Mouse (Mus musculus) embryonic facial prominence, embryonic 11.5 days (tissue): ENCODE results near the gene Gpr75. TPM values are rescaled to one million over a fixed set of nuclear protein-coding genes. Genes with fewer than 3 reads are reported as not detected.

ENCODE experiments used
- ATAC-seq: fragments of 200-750 bp; cut with Nextera tagmentation; replicated peaks from 2 replicates; pipeline ENCODE4 v1.8.0; 2017; ENCODE audit warnings: low read depth; ENCODE audit not compliant: insufficient number of reproducible peaks, low FRiP score, low TSS enrichment
- DNase-seq: peaks from one replicate; pipeline ENCODE4 v3.0.0-alpha.2; 2015; ENCODE audit warnings: low spot score
- H3K27ac ChIP-seq: fragments of 300-500 bp; sonication (generic); replicated peaks from 2 replicates; pipeline ENCODE4 v1.5.1; 2014; ENCODE audit warnings: mild to moderate bottlenecking, low read depth, low read length, control low read depth
- H3K27me3 ChIP-seq: fragments of 300-500 bp; sonication (generic); 2 replicates; pipeline ENCODE4 v1.6.1; 2014; ENCODE audit warnings: mild to moderate bottlenecking, low read length, moderate library complexity, mixed read lengths; ENCODE audit not compliant: control insufficient read depth, insufficient read depth
- H3K36me3 ChIP-seq: fragments of 300-500 bp; sonication (generic); replicated peaks from 2 replicates; pipeline ENCODE4 v1.6.1; 2014; ENCODE audit warnings: low read depth, mild to moderate bottlenecking, low read length, moderate library complexity, mixed read lengths; ENCODE audit not compliant: control insufficient read depth, insufficient read depth
- H3K4me1 ChIP-seq: fragments of 300-500 bp; sonication (generic); 2 replicates; pipeline ENCODE4 v1.6.1; 2014; ENCODE audit warnings: low read length, mixed read lengths; ENCODE audit not compliant: control insufficient read depth, insufficient read depth
- H3K4me2 ChIP-seq: fragments of 300-500 bp; sonication (generic); 2 replicates; pipeline ENCODE4 v1.6.1; 2014; ENCODE audit warnings: low read depth, mild to moderate bottlenecking, control low read depth, low read length, moderate library complexity
- H3K4me3 ChIP-seq: fragments of 300-500 bp; sonication (generic); 2 replicates; pipeline ENCODE4 v1.5.1; 2014; ENCODE audit warnings: low read depth, low read length, control low read depth
- H3K9ac ChIP-seq: fragments of 300-500 bp; sonication (generic); replicated peaks from 2 replicates; pipeline ENCODE4 v1.6.1; 2014; ENCODE audit warnings: mild to moderate bottlenecking, control low read depth, low read length
- H3K9me3 ChIP-seq: fragments of 300-500 bp; sonication (generic); replicated peaks from 2 replicates; pipeline ENCODE4 v1.6.1; 2016; ENCODE audit warnings: mild to moderate bottlenecking, low read length, inconsistent platforms, mixed read lengths; ENCODE audit not compliant: control insufficient read depth
- WGBS: fragments of 180-500 bp; shearing (Covaris S2); extraction: QIAGEN DNeasy Blood & Tissue Kit; methylation state at CpG from one replicate; pipeline ENCODE4 v1.1.7; 2014; 5-methylcytosine and 5-hydroxymethylcytosine counted together
- polyA plus RNA-seq: library from polyadenylated mRNA; unstranded; fragments of >200 nt; fragmentation: Nextera tagmentation; extraction: Ambion mirVana; gene quantifications from 2 replicates; pipeline ENCODE4 v1.2.1, GENCODE M21; 2014

Gpr75 gene
- polyA plus RNA-seq: 0.40 and 0.93 TPM in 2 replicates

DNA sequence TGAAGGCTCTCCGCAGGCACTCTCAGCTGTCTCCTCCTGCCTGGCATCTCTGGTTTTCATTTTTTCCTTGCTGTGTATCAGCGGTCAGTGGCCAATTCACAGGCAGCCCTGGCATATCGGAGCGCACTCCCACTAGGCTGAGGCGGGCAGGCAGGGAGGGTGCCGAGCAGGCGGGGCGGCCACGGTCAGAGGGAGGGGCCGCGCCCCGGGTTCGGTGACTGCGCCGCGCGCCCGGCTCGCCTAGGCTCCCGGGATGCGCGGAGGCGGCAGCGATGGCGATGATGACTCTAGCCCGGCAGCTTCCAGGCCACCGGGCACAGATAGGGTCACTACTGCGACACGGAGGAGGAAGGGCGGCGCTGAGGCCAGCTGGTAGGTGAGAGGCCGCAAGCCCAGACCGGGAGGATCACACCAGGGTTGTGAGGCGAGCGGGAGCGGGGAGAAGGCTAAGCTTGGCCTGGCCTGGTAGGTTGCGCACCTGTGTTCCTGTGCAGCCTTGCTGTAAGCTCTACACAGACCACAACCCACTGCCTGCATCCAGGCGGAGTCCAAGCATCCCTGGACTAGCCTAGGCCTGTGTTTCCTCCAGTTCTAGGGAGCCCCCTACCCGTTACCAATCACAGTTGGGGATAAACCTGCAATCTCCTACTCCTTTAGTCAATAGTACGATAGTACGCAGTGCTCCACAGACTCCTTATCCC, at the start of gene Gpr75, which contains the start of gene Asb3:
Gene Gpr75, plus strand, starts transcription at position 188 of the 701 bp plus-strand sequence.
Gene Asb3, plus strand, starts transcription at position 246 of the 701 bp plus-strand sequence.
- ATAC-seq (peak; percentile 97), DNase-seq (peak; percentile 61)
- H3K27me3 ChIP-seq: no peaks in the 10 kb centered on the region
- H3K4me1 ChIP-seq: no peaks in the 10 kb centered on the region
- peak within 1 kb of the TSS; percentile 68 for H3K9ac ChIP-seq
- 4% methylated on average over 41 of the region's 41 CpGs for WGBS
- no peaks in the 10 kb centered on the region for H3K36me3 ChIP-seq
- peak within 1 kb of the TSS; percentile 91 for H3K4me2 ChIP-seq
- peak within 1 kb of the TSS; percentile 37 for H3K4me3 ChIP-seq
- no peak within 1 kb of the TSS for H3K27ac ChIP-seq
- no peaks in the 10 kb centered on the region for H3K9me3 ChIP-seq

DNA sequence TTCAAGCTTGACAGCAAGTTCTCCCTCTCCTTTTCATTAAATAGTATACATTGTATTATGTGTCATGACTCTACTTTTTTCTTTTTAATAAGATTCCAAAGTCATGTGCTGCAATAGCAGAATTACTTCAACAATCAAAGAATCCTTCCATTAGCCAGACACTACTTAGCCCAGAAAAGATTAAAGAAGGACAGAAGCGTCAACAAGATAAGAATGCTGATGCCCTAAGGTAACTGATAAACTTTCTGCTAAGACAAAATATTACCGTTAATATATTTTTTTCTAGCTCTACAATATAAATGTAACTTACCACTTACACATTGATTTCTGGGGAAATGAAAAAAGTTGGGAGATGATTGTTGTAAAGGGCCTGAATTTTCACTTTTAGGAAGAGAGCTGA, 46.4 kb upstream of the Gpr75 start:
- Histone ChIP-seq H3K4me1 (no peaks in the 10 kb centered on the region), H3K9me3 (no peaks in the 10 kb centered on the region), H3K4me2 (no peak overlapping the region), H3K36me3 (peaks cover 2% of the 10 kb centered on the region), H3K4me3 (no peak overlapping the region), H3K9ac (no peak overlapping the region), H3K27me3 (no peaks in the 10 kb centered on the region), H3K27ac (no peak overlapping the region)
- WGBS: 94% methylated on average over 2 of the region's 2 CpGs
- no peak for DNase-seq
- no peak for ATAC-seq

DNA sequence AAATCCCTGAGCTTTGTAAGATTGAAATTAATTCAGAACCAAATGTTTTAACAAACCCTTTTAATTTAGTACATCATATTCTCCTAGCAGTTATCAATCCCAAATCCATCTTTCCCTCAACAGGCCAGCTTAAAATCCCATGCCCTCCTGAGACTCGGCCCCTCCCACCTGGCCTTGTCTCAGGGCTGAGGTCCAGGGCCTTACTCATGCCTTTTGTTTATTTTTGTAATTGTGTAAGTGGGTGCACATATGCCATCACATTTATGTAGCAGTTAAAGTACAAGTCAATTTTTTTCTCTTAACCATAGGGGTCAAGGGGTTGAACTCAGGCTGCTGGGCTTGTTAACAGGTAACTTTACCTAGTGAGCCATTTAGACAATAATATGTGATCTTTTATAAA, 40.8 kb upstream of the Gpr75 start:
- no peak overlapping the region for H3K4me3 ChIP-seq
- no peaks in the 10 kb centered on the region for H3K4me1 ChIP-seq
- DNase-seq (no peak), ATAC-seq (no peak)
- no peak overlapping the region for H3K27ac ChIP-seq
- WGBS: 90% methylated on average over 1 of the region's 1 CpGs
- H3K9me3 ChIP-seq: no peaks in the 10 kb centered on the region
- no peak overlapping the region for H3K9ac ChIP-seq
- H3K4me2 ChIP-seq: no peak overlapping the region
- H3K36me3 ChIP-seq: no peaks in the 10 kb centered on the region; the same call in 1 of the 2 replicates
- no peaks in the 10 kb centered on the region for H3K27me3 ChIP-seq

DNA sequence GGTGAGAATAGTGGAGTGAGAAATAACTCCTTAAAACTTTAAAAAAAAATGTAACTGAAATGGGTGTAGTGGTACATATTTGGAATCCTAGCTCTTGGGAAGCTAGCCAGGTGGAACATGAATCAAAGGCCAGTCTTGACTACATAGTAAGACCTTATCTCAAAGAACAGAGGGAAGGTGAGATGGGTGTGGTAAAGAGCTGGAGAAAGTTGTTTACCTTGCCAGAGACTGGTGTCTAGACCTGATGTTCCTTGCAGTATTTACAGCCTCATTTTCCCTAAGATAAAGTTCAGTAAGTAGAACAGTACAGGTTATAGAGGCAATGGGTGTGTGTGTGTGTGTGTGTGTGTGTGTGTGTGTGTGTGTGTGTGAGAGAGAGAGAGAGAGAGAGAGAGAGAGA, 12.7 kb upstream of the Gpr75 start:
- no peak for DNase-seq
- H3K9ac ChIP-seq: no peak overlapping the region
- no peak overlapping the region for H3K27ac ChIP-seq
- H3K4me2 ChIP-seq: no peak overlapping the region
- no peak overlapping the region for H3K4me3 ChIP-seq
- no peaks in the 10 kb centered on the region for H3K27me3 ChIP-seq
- no peaks in the 10 kb centered on the region for H3K9me3 ChIP-seq
- no peak for ATAC-seq
- H3K36me3 ChIP-seq: peaks cover 2% of the 10 kb centered on the region; the same call in 1 of the 2 replicates
- no peaks in the 10 kb centered on the region for H3K4me1 ChIP-seq

DNA sequence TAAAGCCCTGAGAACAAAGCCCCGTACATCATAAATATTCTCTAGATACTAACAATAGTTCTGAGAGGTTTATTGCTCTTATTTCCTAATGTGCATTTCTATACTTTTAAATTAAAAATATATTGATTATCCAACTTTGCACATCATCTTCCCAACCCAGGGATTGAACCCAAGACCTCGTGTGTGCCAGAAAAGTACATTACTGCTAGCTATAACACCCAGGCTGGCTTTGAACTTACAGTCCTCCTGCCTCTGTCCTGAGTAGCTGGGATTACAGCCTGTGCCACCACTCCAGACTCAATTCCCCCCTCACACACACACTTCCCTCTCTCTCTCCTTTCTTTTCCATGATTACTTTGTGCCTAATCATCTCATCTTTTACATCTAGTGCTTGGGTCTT, 3.0 kb downstream of the Gpr75 start:
- 93% methylated on average over 2 of the region's 2 CpGs for WGBS
- no peak for ATAC-seq
- no peak for DNase-seq
- no peak overlapping the region for H3K27ac ChIP-seq
- H3K4me3 ChIP-seq: no peak overlapping the region
- no peaks in the 10 kb centered on the region for H3K9me3 ChIP-seq
- H3K4me2 ChIP-seq: no peak overlapping the region
- no peak overlapping the region for H3K9ac ChIP-seq
- H3K27me3 ChIP-seq: no peaks in the 10 kb centered on the region
- H3K4me1 ChIP-seq: no peaks in the 10 kb centered on the region
- no peaks in the 10 kb centered on the region for H3K36me3 ChIP-seq

DNA sequence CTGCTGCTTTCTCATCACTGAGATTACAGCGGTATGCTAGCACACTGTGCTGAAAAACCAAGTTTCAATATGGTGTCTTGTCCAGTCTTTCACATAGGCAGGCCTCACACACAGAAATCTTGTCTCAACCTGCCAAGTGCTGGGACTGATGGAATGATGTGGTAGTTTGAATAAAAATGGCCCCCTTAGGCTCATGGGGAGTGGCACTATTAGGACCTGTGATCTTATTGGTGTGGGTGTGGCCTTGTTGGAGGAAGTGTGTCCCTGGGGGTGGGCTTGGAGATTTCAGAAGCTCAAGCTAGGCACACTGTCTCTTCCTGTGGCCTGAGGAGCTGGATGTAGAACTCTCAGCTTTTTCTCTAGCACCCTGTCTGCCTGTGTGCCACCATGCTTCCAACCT, 11.0 kb downstream of the Gpr75 start:
- Histone ChIP-seq H3K4me3 (no peak overlapping the region), H3K9ac (no peak overlapping the region), H3K4me1 (no peaks in the 10 kb centered on the region), H3K36me3 (no peaks in the 10 kb centered on the region), H3K9me3 (no peaks in the 10 kb centered on the region), H3K27ac (no peak overlapping the region), H3K4me2 (no peak overlapping the region), H3K27me3 (no peaks in the 10 kb centered on the region)
- 93% methylated on average over 1 of the region's 1 CpGs for WGBS
- no peak for DNase-seq
- no peak for ATAC-seq

DNA sequence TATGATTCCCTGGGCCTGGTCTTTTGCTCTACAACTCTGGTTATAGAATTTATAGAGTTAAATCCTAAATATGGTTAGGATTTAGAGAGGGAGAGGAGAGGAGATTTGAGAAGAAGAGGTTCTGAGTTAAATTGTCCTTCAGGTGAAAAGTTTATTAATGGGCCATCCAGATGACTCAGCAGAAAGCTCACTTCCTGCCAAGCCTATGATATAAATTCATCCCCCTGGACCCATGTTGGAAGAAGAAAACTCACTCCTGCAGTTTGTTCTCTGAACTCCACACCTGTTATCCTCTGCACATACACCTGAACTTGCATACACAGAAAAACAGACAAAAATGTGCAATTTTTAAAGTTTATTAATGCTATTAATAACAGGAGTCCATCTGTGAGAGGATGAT, 14.2 kb downstream of the Gpr75 start:
- no peak overlapping the region for H3K4me2 ChIP-seq
- H3K36me3 ChIP-seq: no peaks in the 10 kb centered on the region
- no peak overlapping the region for H3K4me3 ChIP-seq
- no peak overlapping the region for H3K9ac ChIP-seq
- H3K9me3 ChIP-seq: no peaks in the 10 kb centered on the region
- H3K27ac ChIP-seq: no peak overlapping the region
- no peaks in the 10 kb centered on the region for H3K27me3 ChIP-seq
- H3K4me1 ChIP-seq: no peaks in the 10 kb centered on the region
- no peak for DNase-seq
- ATAC-seq: no peak

DNA sequence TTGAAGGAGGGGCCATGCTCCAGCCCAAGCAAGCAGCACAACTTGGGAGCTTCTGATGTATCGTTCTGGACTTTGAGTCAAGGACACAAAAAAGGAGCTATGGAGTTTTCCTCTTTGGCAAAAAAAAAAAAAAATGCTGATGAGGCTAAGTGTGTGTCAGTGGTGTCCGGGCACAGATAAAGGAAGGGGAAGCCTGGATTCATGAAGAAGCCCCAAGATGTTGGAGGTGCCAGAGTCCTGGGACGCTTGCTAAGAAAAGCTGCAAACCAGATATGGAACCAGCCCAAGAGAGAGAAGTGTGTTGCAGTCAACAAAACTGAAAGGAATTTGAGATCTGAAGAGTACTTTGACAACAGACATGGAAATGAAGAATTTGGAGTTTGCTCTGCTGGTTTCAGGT, 27.2 kb downstream of the Gpr75 start:
- DNase-seq (no peak), ATAC-seq (no peak)
- no peaks in the 10 kb centered on the region for H3K27me3 ChIP-seq
- H3K9ac ChIP-seq: no peak overlapping the region
- no peaks in the 10 kb centered on the region for H3K4me1 ChIP-seq
- 87% methylated on average over 3 of the region's 3 CpGs for WGBS
- H3K4me2 ChIP-seq: no peak overlapping the region
- no peak overlapping the region for H3K27ac ChIP-seq
- H3K4me3 ChIP-seq: no peak overlapping the region
- H3K36me3 ChIP-seq: no peaks in the 10 kb centered on the region
- no peaks in the 10 kb centered on the region for H3K9me3 ChIP-seq
